Mouse (Mus musculus) lung, adult 2 months (tissue): ENCODE data around the gene Tmem87b.

Experiments
- CTCF ChIP-seq: fragments of 200-500 bp; IDR thresholded peaks from 2 replicates; pipeline ENCODE4 v1.5.1; 2011; ENCODE audit warnings: mild to moderate bottlenecking, low read length, control low read depth; ENCODE audit not compliant: insufficient read depth
- POLR2A ChIP-seq: fragments of 200-500 bp; IDR thresholded peaks from 2 replicates; pipeline ENCODE4 v1.6.1; 2011; ENCODE audit warnings: low read depth, mild to moderate bottlenecking, control low read depth, low read length, borderline replicate concordance; ENCODE audit errors: extremely low read depth

GRCm38 (mm10) chr2:128783660-128784345 is 34.1 kb upstream of the Tmem87b start:
- no peak for TF ChIP-seq CTCF
- no peak for TF ChIP-seq POLR2A
